In genomic region chr10:7118258-7119077, GRCm38 (mm10) we compare ENCODE assay signal across 8 mouse cellular contexts.
A peak's percentile ranks its signal among the peaks of the same experiment; 100 is the strongest.
DNase-seq lines count a peak whose midpoint lies in the region; ATAC-seq and TF ChIP-seq lines count a peak whose summit lies in the region.

No protein-coding gene starts in this region.

- peaks cover 41% of the 10 kb centered on the region for H3K36me3 ChIP-seq in kidney, embryonic 15.5 days
- no peaks in the 10 kb centered on the region for H3K36me3 ChIP-seq in liver, embryonic 14.5 days (replicated peaks; ENCODE audit: control insufficient read depth, insufficient read depth, low read depth)

- no peaks in the 10 kb centered on the region for H3K9me3 ChIP-seq in kidney, embryonic 15.5 days (replicated peaks)
- H3K9me3 ChIP-seq in liver, embryonic 14.5 days (ENCODE audit: control insufficient read depth, low read length), result no peaks in the 10 kb centered on the region

- DNase-seq in testis, postnatal 10 days (ENCODE audit: low spot score), result peak; percentile 55
- DNase-seq in testis, postnatal 14 days (ENCODE audit: low spot score), result no peak
- peak; percentile 96 for DNase-seq in cerebellum, adult 9-11 months
- DNase-seq in heart, adult 18-20 months, result peak; percentile 86 to 92
- DNase-seq in liver, embryonic 14.5 days (ENCODE audit: low read depth in 3 of 3, low spot score in 3 of 3), result no peak
- peak; percentile 17 for DNase-seq in right cerebral cortex, postnatal 14 days
- DNase-seq in T-cell, adult 2 months (ENCODE audit: low spot score), result no peak

- 0 out of 2 replicates have a peak overlapping the region, but pooled peaks have one; percentile 21 for H3K4me2 ChIP-seq in kidney, embryonic 15.5 days
- H3K4me2 ChIP-seq in liver, embryonic 14.5 days (ENCODE audit: low read depth), result no peak overlapping the region

- peak overlapping the region; percentile 87 for H3K27ac ChIP-seq in kidney, embryonic 15.5 days
- H3K27ac ChIP-seq in liver, embryonic 14.5 days, result no peak overlapping the region

- peak; percentile 84 for ATAC-seq in kidney, embryonic 15.5 days (replicated peaks; ENCODE audit: low FRiP score)
- ATAC-seq in liver, embryonic 14.5 days (ENCODE audit: insufficient read depth), result peak; percentile 21; the same call in 1 of the 2 replicates

- no peak for TF ChIP-seq CTCF in liver, embryonic 14.5 days (IDR thresholded peaks at IDR 0.05; ENCODE audit: low read depth)

- no peaks in the 10 kb centered on the region for H3K27me3 ChIP-seq in kidney, embryonic 15.5 days
- no peaks in the 10 kb centered on the region for H3K27me3 ChIP-seq in liver, embryonic 14.5 days (ENCODE audit: control insufficient read depth, insufficient read depth, low read length)

- no peak overlapping the region for H3K9ac ChIP-seq in kidney, embryonic 15.5 days
- no peak overlapping the region for H3K9ac ChIP-seq in liver, embryonic 14.5 days (replicated peaks)

- no peak overlapping the region for H3K4me3 ChIP-seq in kidney, embryonic 15.5 days (replicated peaks)
- H3K4me3 ChIP-seq in liver, embryonic 14.5 days (ENCODE audit: insufficient read depth in 1 of 2, low read depth in 2 of 2, low read length in 2 of 2), result no peak overlapping the region

- no peak for TF ChIP-seq EP300 in liver, embryonic 14.5 days (IDR thresholded peaks at IDR 0.05; ENCODE audit: low read depth)

- 30% methylated on average over 10 of the region's 10 CpGs for WGBS in kidney, embryonic 15.5 days
- 65% methylated on average over 10 of the region's 10 CpGs for WGBS in liver, embryonic 14.5 days (ENCODE audit: insufficient replicate concordance)

- H3K4me1 ChIP-seq in kidney, embryonic 15.5 days, result peaks cover 20% of the 10 kb centered on the region
- no peaks in the 10 kb centered on the region; a peak in 1 of 4 replicates for H3K4me1 ChIP-seq in liver, embryonic 14.5 days (replicated peaks; ENCODE audit: control insufficient read depth in 2 of 2, insufficient read depth in 2 of 2, low read length in 1 of 2)

Comparison
In these comparisons a context has a peak if more than half of its experiments do, and no peak if none do; other contexts are left out.
1. DNase-seq: peak in testis, postnatal 10 days (single experiment), cerebellum, adult 9-11 months (single experiment), heart, adult 18-20 months (2 of 2) and right cerebral cortex, postnatal 14 days (single experiment); none in testis, postnatal 14 days (single experiment), liver, embryonic 14.5 days (0 of 3) and T-cell, adult 2 months (single experiment).